Mouse (Mus musculus) thymus, adult 2 months (tissue): ENCODE data around the gene Acot2.

Experiments
- CTCF ChIP-seq: fragments of 200-500 bp; IDR thresholded peaks from 2 replicates; pipeline ENCODE4 v1.5.1; 2012; ENCODE audit warnings: mild to moderate bottlenecking, control low read depth, low read length, moderate library complexity, borderline replicate concordance; ENCODE audit not compliant: control insufficient read depth, poor library complexity, insufficient read depth; ENCODE audit errors: extremely low read depth
- POLR2A ChIP-seq: fragments of 200-500 bp; IDR thresholded peaks from 2 replicates; pipeline ENCODE4 v1.6.1; 2012; ENCODE audit warnings: mild to moderate bottlenecking, low read length, control low read depth, moderate library complexity; ENCODE audit not compliant: control insufficient read depth, poor library complexity, insufficient read depth; ENCODE audit errors: extremely low read depth

DNA sequence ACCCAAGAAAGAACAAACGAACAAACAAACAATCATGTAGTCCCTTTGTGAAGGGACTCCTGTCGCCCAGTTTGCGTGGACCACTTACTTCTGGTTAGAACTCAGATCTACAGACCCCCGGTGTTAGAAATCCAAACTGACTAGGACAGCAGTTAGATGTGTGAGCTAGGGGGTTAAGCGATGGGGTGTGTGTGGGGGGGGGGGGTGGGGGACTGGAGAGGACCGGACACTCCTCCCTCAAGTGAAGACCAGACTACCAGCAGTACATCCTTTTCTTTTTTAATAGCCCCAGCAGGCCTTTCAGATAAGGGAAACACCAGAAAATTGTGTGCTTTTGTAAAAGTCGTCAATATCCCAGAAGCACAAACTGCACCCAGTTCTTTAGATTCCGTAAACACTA, 21.1 kb downstream of the Acot2 start:
- no peak for TF ChIP-seq POLR2A
- no peak for TF ChIP-seq CTCF
